In genomic region chr11:84047270-84047669, GRCm38 (mm10) we compare ENCODE assay signal across 24 mouse cellular contexts. TPM values are rescaled to one million over a fixed set of nuclear protein-coding genes. Genes with fewer than 3 reads are reported as not detected.
A peak's percentile ranks its signal among the peaks of the same experiment; 100 is the strongest.
DNase-seq lines count a peak whose midpoint lies in the region; ATAC-seq and TF ChIP-seq lines count a peak whose summit lies in the region.
"Had no signal": no experiment of that assay in that cellular context is flagged by ENCODE, and none has a peak within 500 bp of the region (broad histone marks: within the 10 kb centered on the region; RNA-seq: fewer than 3 reads in every experiment).

No protein-coding gene starts in this region.

- H3K4me2 ChIP-seq in forebrain, embryonic 15.5 days (replicated peaks) = no peak overlapping the region
- H3K4me2 ChIP-seq in forebrain, embryonic 13.5 days = no peak overlapping the region
- no peak overlapping the region for H3K4me2 ChIP-seq in lung, embryonic 15.5 days
- no peak overlapping the region for H3K4me2 ChIP-seq in lung, postnatal 0 days (replicated peaks; ENCODE audit: low read depth, low read length)
- no peak overlapping the region for H3K4me2 ChIP-seq in embryonic facial prominence, embryonic 14.5 days (ENCODE audit: low read depth, low read length)
- H3K4me2 ChIP-seq in stomach, embryonic 14.5 days (replicated peaks; ENCODE audit: low read depth, low read length) = no peak overlapping the region
- H3K4me2 ChIP-seq: hindbrain, embryonic 15.5 days; liver, embryonic 12.5 days; midbrain, embryonic 11.5 days had no signal

- TF ChIP-seq CTCF in lung, postnatal 0 days (IDR thresholded peaks at IDR 0.05) = no peak

- H3K9ac ChIP-seq in forebrain, embryonic 15.5 days (replicated peaks) = no peak overlapping the region
- no peak overlapping the region for H3K9ac ChIP-seq in forebrain, embryonic 13.5 days
- H3K9ac ChIP-seq in lung, embryonic 15.5 days = no peak overlapping the region
- H3K9ac ChIP-seq in lung, postnatal 0 days (replicated peaks; ENCODE audit: low read depth) = no peak overlapping the region
- H3K9ac ChIP-seq in embryonic facial prominence, embryonic 14.5 days (ENCODE audit: low read depth, low read length) = no peak overlapping the region
- no peak overlapping the region for H3K9ac ChIP-seq in stomach, embryonic 14.5 days (replicated peaks; ENCODE audit: low read depth, low read length)
- H3K9ac ChIP-seq: forebrain, postnatal 0 days; hindbrain, embryonic 15.5 days; liver, embryonic 12.5 days had no signal

- H3K4me1 ChIP-seq in forebrain, embryonic 15.5 days = peaks cover 44% of the 10 kb centered on the region
- H3K4me1 ChIP-seq in forebrain, embryonic 13.5 days = peaks cover 44% of the 10 kb centered on the region
- peaks cover 28% of the 10 kb centered on the region for H3K4me1 ChIP-seq in lung, embryonic 15.5 days
- H3K4me1 ChIP-seq in lung, postnatal 0 days (ENCODE audit: insufficient read depth, low read depth, low read length) = no peaks in the 10 kb centered on the region
- H3K4me1 ChIP-seq in embryonic facial prominence, embryonic 14.5 days (ENCODE audit: control insufficient read depth, insufficient read depth, low read length) = peaks cover 12% of the 10 kb centered on the region
- H3K4me1 ChIP-seq in stomach, embryonic 14.5 days (ENCODE audit: control insufficient read depth, insufficient read depth, low read length) = peaks cover 3% of the 10 kb centered on the region; the same call in 1 of the 2 replicates

- H3K27ac ChIP-seq in forebrain, embryonic 15.5 days (replicated peaks) = 0 out of 2 replicates have a peak overlapping the region, but pooled peaks have one; percentile 19
- H3K27ac ChIP-seq in forebrain, embryonic 13.5 days = no peak overlapping the region
- peak overlapping the region; percentile 77 for H3K27ac ChIP-seq in lung, embryonic 15.5 days
- no peak overlapping the region for H3K27ac ChIP-seq in lung, postnatal 0 days (ENCODE audit: low read length)
- peak overlapping the region; percentile 58 for H3K27ac ChIP-seq in embryonic facial prominence, embryonic 14.5 days (replicated peaks; ENCODE audit: low read depth, low read length)
- H3K27ac ChIP-seq in stomach, embryonic 14.5 days (ENCODE audit: low read length) = peak overlapping the region; percentile 74
- H3K27ac ChIP-seq: heart, adult 2 months; hindbrain, embryonic 15.5 days; kidney, postnatal 0 days; liver, embryonic 12.5 days had no signal

- no peaks in the 10 kb centered on the region for H3K9me3 ChIP-seq in forebrain, embryonic 15.5 days
- no peaks in the 10 kb centered on the region for H3K9me3 ChIP-seq in forebrain, embryonic 13.5 days (replicated peaks)
- H3K9me3 ChIP-seq in lung, embryonic 15.5 days = no peaks in the 10 kb centered on the region
- H3K9me3 ChIP-seq in lung, postnatal 0 days (ENCODE audit: low read length) = no peaks in the 10 kb centered on the region
- H3K9me3 ChIP-seq in embryonic facial prominence, embryonic 14.5 days (ENCODE audit: control insufficient read depth, low read length) = no peaks in the 10 kb centered on the region
- no peaks in the 10 kb centered on the region for H3K9me3 ChIP-seq in stomach, embryonic 14.5 days (ENCODE audit: control insufficient read depth, low read depth, low read length)
- H3K9me3 ChIP-seq: hindbrain, embryonic 15.5 days; liver, embryonic 12.5 days had no signal

- 50% methylated on average over 4 of the region's 4 CpGs for WGBS in forebrain, embryonic 15.5 days
- WGBS in forebrain, embryonic 13.5 days = 62% methylated on average over 4 of the region's 4 CpGs
- 48% methylated on average over 4 of the region's 4 CpGs for WGBS in lung, embryonic 15.5 days
- WGBS in lung, postnatal 0 days = 47% methylated on average over 4 of the region's 4 CpGs
- WGBS in embryonic facial prominence, embryonic 14.5 days = 41% methylated on average over 4 of the region's 4 CpGs
- WGBS in stomach, embryonic 14.5 days = 61% methylated on average over 4 of the region's 4 CpGs

- no peak overlapping the region for H3K4me3 ChIP-seq in forebrain, embryonic 15.5 days
- no peak overlapping the region for H3K4me3 ChIP-seq in forebrain, embryonic 13.5 days
- H3K4me3 ChIP-seq in lung, embryonic 15.5 days = no peak overlapping the region
- no peak overlapping the region for H3K4me3 ChIP-seq in lung, postnatal 0 days (ENCODE audit: low read depth, low read length)
- no peak overlapping the region for H3K4me3 ChIP-seq in embryonic facial prominence, embryonic 14.5 days (ENCODE audit: low read depth, low read length)
- no peak overlapping the region for H3K4me3 ChIP-seq in stomach, embryonic 14.5 days (ENCODE audit: low read depth, low read length)
- H3K4me3 ChIP-seq: heart, adult 2 months; hindbrain, embryonic 15.5 days; liver, embryonic 12.5 days had no signal

- intact Hi-C loops in heart, postnatal 14 days (cut with DNase I) = no loop called here

- DNase-seq in lung, postnatal 0 days (ENCODE audit: low spot score) = no peak
- DNase-seq in embryonic facial prominence, embryonic 14.5 days (ENCODE audit: low spot score) = peak; percentile 79
- no peak for DNase-seq in heart, postnatal 14 days
- DNase-seq in right cerebral cortex, adult 18-20 months = no peak
- DNase-seq: adrenal gland, postnatal 36 days; cerebellum, adult 9-10 months; forebrain, postnatal 0 days; gastrocnemius, postnatal 36 days; heart, adult 2 months; heart, postnatal 36 days; kidney, adult 18-20 months; left cerebral cortex, postnatal 4 days; lung, adult 18-20 months; right cerebral cortex, postnatal 4 days had no signal

- no peak for ATAC-seq in forebrain, embryonic 15.5 days (replicated peaks)
- no peak for ATAC-seq in forebrain, embryonic 13.5 days
- no peak for ATAC-seq in lung, embryonic 15.5 days (ENCODE audit: borderline replicate concordance, extremely low read depth, low FRiP score, low TSS enrichment)
- ATAC-seq in lung, postnatal 0 days = no peak; the same call in 1 of the 2 replicates
- no peak for ATAC-seq in embryonic facial prominence, embryonic 14.5 days (ENCODE audit: low read depth)
- no peak for ATAC-seq in stomach, embryonic 14.5 days (ENCODE audit: insufficient number of reproducible peaks, insufficient read depth, low FRiP score, low read depth)
- ATAC-seq: CD4-positive, CD25-positive, alpha-beta regulatory T cell, adult 4 months; forebrain, postnatal 0 days; liver, embryonic 12.5 days had no signal

- TF ChIP-seq EP300 in lung, postnatal 0 days (IDR thresholded peaks at IDR 0.05) = no peak

- H3K27me3 ChIP-seq in forebrain, embryonic 15.5 days = no peaks in the 10 kb centered on the region
- H3K27me3 ChIP-seq in forebrain, embryonic 13.5 days = no peaks in the 10 kb centered on the region
- no peaks in the 10 kb centered on the region for H3K27me3 ChIP-seq in lung, embryonic 15.5 days
- no peaks in the 10 kb centered on the region for H3K27me3 ChIP-seq in lung, postnatal 0 days (replicated peaks; ENCODE audit: insufficient read depth, low read length)
- no peaks in the 10 kb centered on the region for H3K27me3 ChIP-seq in embryonic facial prominence, embryonic 14.5 days (replicated peaks; ENCODE audit: control insufficient read depth, insufficient read depth, low read length)
- H3K27me3 ChIP-seq in stomach, embryonic 14.5 days (ENCODE audit: control insufficient read depth, insufficient read depth, low read length) = no peaks in the 10 kb centered on the region
- H3K27me3 ChIP-seq: hindbrain, embryonic 15.5 days had no signal

- no peaks in the 10 kb centered on the region for H3K36me3 ChIP-seq in forebrain, embryonic 15.5 days
- H3K36me3 ChIP-seq in forebrain, embryonic 13.5 days (ENCODE audit: poor library complexity, severe bottlenecking) = no peaks in the 10 kb centered on the region
- H3K36me3 ChIP-seq in lung, embryonic 15.5 days = no peaks in the 10 kb centered on the region
- H3K36me3 ChIP-seq in lung, postnatal 0 days (ENCODE audit: insufficient read depth, low read length) = no peaks in the 10 kb centered on the region
- H3K36me3 ChIP-seq in embryonic facial prominence, embryonic 14.5 days (ENCODE audit: control insufficient read depth, insufficient read depth, low read length) = no peaks in the 10 kb centered on the region; the same call in 1 of the 2 replicates
- H3K36me3 ChIP-seq in stomach, embryonic 14.5 days (ENCODE audit: control insufficient read depth, insufficient read depth, low read length) = no peaks in the 10 kb centered on the region
- H3K36me3 ChIP-seq: hindbrain, embryonic 15.5 days had no signal

RNA-seq across cellular contexts. Expression of gene Dusp14, which starts 21.8 kb away (rescaled TPM):
- polyA plus RNA-seq in forebrain, embryonic 15.5 days (2015; fragmentation: Nextera tagmentation; extraction: Ambion mirVana) = 31.7 and 33.2 TPM in 2 replicates
- 27.6 and 33.8 TPM in 2 replicates for polyA plus RNA-seq in forebrain, embryonic 13.5 days (2015; fragmentation: Nextera tagmentation; extraction: Ambion mirVana)
- 20.7 and 24.3 TPM in 2 replicates for polyA plus RNA-seq in lung, embryonic 15.5 days (2015; fragmentation: Nextera tagmentation; extraction: Ambion mirVana)
- polyA plus RNA-seq in lung, postnatal 0 days (2015; fragmentation: Nextera tagmentation; extraction: Ambion mirVana) = 66.7 and 69.2 TPM in 2 replicates
- polyA plus RNA-seq in embryonic facial prominence, embryonic 14.5 days (2014; fragmentation: Nextera tagmentation; extraction: Ambion mirVana) = 17.6 and 21.1 TPM in 2 replicates
- 21.9 and 24.0 TPM in 2 replicates for polyA plus RNA-seq in stomach, embryonic 14.5 days (2014; fragmentation: Nextera tagmentation; extraction: Ambion mirVana)
- total RNA-seq in heart, postnatal 14 days (2021) = under 1 TPM; 0.69 to 0.76 TPM
- total RNA-seq: common myeloid progenitor, adult 5-6 weeks had no signal

Comparison
In these comparisons a context has a peak if more than half of its experiments do, and no peak if none do; other contexts are left out.
1. H3K27ac ChIP-seq: peak in forebrain, embryonic 15.5 days (single experiment), lung, embryonic 15.5 days (single experiment), embryonic facial prominence, embryonic 14.5 days (single experiment) and stomach, embryonic 14.5 days (single experiment); none in forebrain, embryonic 13.5 days (single experiment) and lung, postnatal 0 days (single experiment).